Comparison of ENCODE assay signal across 9 mouse cellular contexts in genomic region chr11:114472501-114473260, GRCm38 (mm10).
DNase-seq lines count a peak whose midpoint lies in the region; ATAC-seq and TF ChIP-seq lines count a peak whose summit lies in the region.
"Had no signal": no experiment of that assay in that cellular context is flagged by ENCODE, and none has a peak within 500 bp of the region (broad histone marks: within the 10 kb centered on the region; RNA-seq: fewer than 3 reads in every experiment).

No protein-coding gene starts in this region.

- TF ChIP-seq CTCF in hindbrain, postnatal 0 days (IDR thresholded peaks at IDR 0.05; ENCODE audit: low read depth): no peak
- no peak for TF ChIP-seq CTCF in midbrain, postnatal 0 days (IDR thresholded peaks at IDR 0.05)

- intact Hi-C loops in gastrocnemius, postnatal 36 days (cut with DNase I): no loop called here

- 0 out of 2 replicates have a peak overlapping the region, but pooled peaks have one; percentile 26 for H3K27ac ChIP-seq in hindbrain, postnatal 0 days
- H3K27ac ChIP-seq in midbrain, postnatal 0 days (ENCODE audit: low read depth, low read length): no peak overlapping the region; the same call in 1 of the 2 replicates
- H3K27ac ChIP-seq: heart, adult 2 months had no signal

- no peaks in the 10 kb centered on the region for H3K9me3 ChIP-seq in hindbrain, postnatal 0 days (ENCODE audit: low read length)
- no peaks in the 10 kb centered on the region for H3K9me3 ChIP-seq in midbrain, postnatal 0 days (ENCODE audit: low read length)

- WGBS in hindbrain, postnatal 0 days: 9% methylated on average over 22 of the region's 22 CpGs
- WGBS in midbrain, postnatal 0 days: 9% methylated on average over 22 of the region's 22 CpGs

- no peaks in the 10 kb centered on the region for H3K36me3 ChIP-seq in hindbrain, postnatal 0 days (ENCODE audit: insufficient read depth, low read length)
- H3K36me3 ChIP-seq in midbrain, postnatal 0 days (ENCODE audit: insufficient read depth, low read length): no peaks in the 10 kb centered on the region

- no peak overlapping the region for H3K9ac ChIP-seq in hindbrain, postnatal 0 days (replicated peaks; ENCODE audit: low read length)
- no peak overlapping the region for H3K9ac ChIP-seq in midbrain, postnatal 0 days (replicated peaks; ENCODE audit: low read length, poor library complexity, severe bottlenecking)

- no peak overlapping the region for H3K4me3 ChIP-seq in hindbrain, postnatal 0 days (ENCODE audit: low read length)
- no peak overlapping the region for H3K4me3 ChIP-seq in midbrain, postnatal 0 days (ENCODE audit: low read depth, low read length)
- H3K4me3 ChIP-seq: heart, adult 2 months had no signal

- DNase-seq in kidney, postnatal 10 days: peak; percentile 20
- no peak for DNase-seq in kidney, adult 8-10 months
- DNase-seq in embryo, embryonic 10.5 days (ENCODE audit: low spot score): peak; percentile 39
- DNase-seq in hindbrain, postnatal 0 days (ENCODE audit: low spot score): peak; percentile 59
- DNase-seq in midbrain, postnatal 0 days (ENCODE audit: low spot score): peak; percentile 42
- DNase-seq in gastrocnemius, postnatal 36 days: no peak
- DNase-seq in c-Kit-positive CD71-positive TER-119-positive erythroid progenitor cells, embryonic 14.5 days (ENCODE audit: low spot score): no peak

- ATAC-seq in hindbrain, postnatal 0 days: peak; percentile 60
- ATAC-seq in midbrain, postnatal 0 days (ENCODE audit: low FRiP score): peak; percentile 62; the same call in 1 of the 2 replicates
- ATAC-seq in inflammation-experienced regulatory T-cells, adult 6 months: no peak

- H3K4me1 ChIP-seq in hindbrain, postnatal 0 days (ENCODE audit: insufficient read depth, low read length): peaks cover 18% of the 10 kb centered on the region; the same call in 1 of the 2 replicates
- H3K4me1 ChIP-seq in midbrain, postnatal 0 days (ENCODE audit: insufficient read depth, low read length): peaks cover 12% of the 10 kb centered on the region; the same call in 1 of the 2 replicates

- no peaks in the 10 kb centered on the region for H3K27me3 ChIP-seq in hindbrain, postnatal 0 days (ENCODE audit: insufficient read depth, low read length)
- no peaks in the 10 kb centered on the region for H3K27me3 ChIP-seq in midbrain, postnatal 0 days (ENCODE audit: insufficient read depth, low read length)

- H3K4me2 ChIP-seq in hindbrain, postnatal 0 days (ENCODE audit: low read depth, low read length): peak overlapping the region; percentile 27; the same call in 1 of the 2 replicates
- peak overlapping the region; percentile 28; the same call in 1 of the 2 replicates for H3K4me2 ChIP-seq in midbrain, postnatal 0 days (ENCODE audit: low read depth, low read length, poor library complexity, severe bottlenecking)

Comparison
In these comparisons a context has a peak if more than half of its experiments do, and no peak if none do; other contexts are left out.
1. DNase-seq: peak in kidney, postnatal 10 days (single experiment), embryo, embryonic 10.5 days (single experiment), hindbrain, postnatal 0 days (single experiment) and midbrain, postnatal 0 days (single experiment); none in kidney, adult 8-10 months (0 of 2), gastrocnemius, postnatal 36 days (0 of 2) and c-Kit-positive CD71-positive TER-119-positive erythroid progenitor cells, embryonic 14.5 days (single experiment).